Mouse (Mus musculus): Measurements from ENCODE around the gene Htr7. TPM values are rescaled to one million over a fixed set of nuclear protein-coding genes. Genes with fewer than 3 reads are reported as not detected.

The Htr7 gene
- total RNA-seq, 2 experiments from 2014 or later, result 13.5 to 15.6 TPM

DNA sequence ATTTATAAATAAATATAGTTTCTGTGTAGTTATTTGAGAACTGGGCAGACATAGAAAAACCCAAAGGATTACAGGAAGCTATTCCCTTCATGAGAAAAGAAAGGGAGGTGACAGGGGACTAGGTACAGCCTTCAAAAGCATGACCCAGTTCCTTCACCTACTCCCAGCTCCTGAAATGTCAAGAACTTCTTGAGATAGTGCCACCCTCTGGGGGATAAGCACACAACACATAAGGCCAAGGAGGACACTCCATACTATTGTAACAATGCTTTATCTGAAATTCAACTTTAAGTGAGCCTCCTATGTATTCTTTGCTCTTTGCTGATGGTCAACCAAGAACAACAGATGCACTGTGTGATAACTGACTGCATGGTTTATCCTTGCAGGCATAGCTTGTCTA lies 82.6 kb downstream of the Htr7 start:
- DNase-seq (ENCODE audit: low spot score in 2 of 2), result no peak

DNA sequence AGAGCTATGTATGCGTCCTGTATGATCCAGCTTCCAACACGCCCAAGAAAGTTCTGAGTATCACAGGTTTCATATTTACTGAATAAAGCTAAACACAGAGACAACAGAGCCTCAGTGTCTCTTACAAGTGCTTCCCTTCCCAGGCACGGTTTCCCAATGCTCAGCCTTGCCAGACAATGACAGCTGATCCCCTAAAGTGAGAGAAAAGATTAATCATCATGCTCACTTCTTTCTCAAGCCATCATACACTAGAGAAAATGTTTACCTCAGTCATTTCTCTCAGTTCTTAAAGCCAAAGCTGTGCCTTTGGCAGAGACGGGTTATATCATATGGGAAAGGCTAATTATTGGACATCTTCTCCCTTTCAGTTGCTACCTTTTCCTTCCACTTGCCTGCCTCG lies 99.7 kb downstream of the Htr7 start:
- DNase-seq (ENCODE audit: low spot score in 2 of 2), result no peak

GRCm38 (mm10) chr19:35955698-35956097 lies 101.6 kb downstream of the Htr7 start:
- DNase-seq (ENCODE audit: low spot score in 2 of 2), result no peak

GRCm38 (mm10) chr19:35949888-35950287 lies 107.4 kb downstream of the Htr7 start:
- no peak for DNase-seq (ENCODE audit: low spot score in 2 of 2)

GRCm38 (mm10) chr19:35924961-35925495 lies 132.3 kb downstream of the Htr7 start:
- peak; percentile 5 to 15 for DNase-seq (ENCODE audit: low spot score in 2 of 2)

GRCm38 (mm10) chr19:35924418-35924817 lies 132.9 kb downstream of the Htr7 start:
- DNase-seq (ENCODE audit: low spot score in 2 of 2), result peak; percentile 63 to 74

Other genes with a start within 250 kb of the Htr7 start
- gene Rpp30, start 26.2 kb upstream of the Htr7 start, total RNA-seq (2021), result 10 to 100 TPM; 24.2 to 24.7 TPM
- not detected for gene Ankrd1, start 62.6 kb upstream of the Htr7 start, total RNA-seq (2021)